Mouse (Mus musculus) hindbrain, embryonic 12.5 days (tissue): Measurements from ENCODE around the gene Plscr1. TPM values are rescaled to one million over a fixed set of nuclear protein-coding genes. Genes with fewer than 3 reads are reported as not detected.

ENCODE experiments used
- ATAC-seq: fragments of 200-750 bp; cut with Nextera tagmentation; 2 replicates; pipeline ENCODE4 v1.8.0; 2017; ENCODE audit warnings: moderate TSS enrichment; ENCODE audit not compliant: low FRiP score
- H3K27ac ChIP-seq: fragments of 300-500 bp; sonication (generic); 2 replicates; pipeline ENCODE4 v1.5.1; 2016; ENCODE audit warnings: mild to moderate bottlenecking
- H3K27me3 ChIP-seq: fragments of 300-500 bp; sonication (generic); 2 replicates; pipeline ENCODE4 v1.6.1; 2016; ENCODE audit warnings: mild to moderate bottlenecking
- H3K36me3 ChIP-seq: fragments of 300-500 bp; sonication (generic); 2 replicates; pipeline ENCODE4 v1.6.1; 2016; ENCODE audit warnings: mild to moderate bottlenecking
- H3K4me1 ChIP-seq: fragments of 300-500 bp; sonication (generic); 2 replicates; pipeline ENCODE4 v1.6.1; 2016
- H3K4me2 ChIP-seq: fragments of 300-500 bp; sonication (generic); replicated peaks from 2 replicates; pipeline ENCODE4 v1.6.1; 2016; ENCODE audit warnings: mild to moderate bottlenecking
- H3K4me3 ChIP-seq: fragments of 300-500 bp; sonication (generic); 2 replicates; pipeline ENCODE4 v1.5.1; 2016; ENCODE audit warnings: mild to moderate bottlenecking
- H3K9ac ChIP-seq: fragments of 300-500 bp; sonication (generic); 2 replicates; pipeline ENCODE4 v1.6.1; 2016; ENCODE audit warnings: mild to moderate bottlenecking, moderate library complexity
- H3K9me3 ChIP-seq: fragments of 300-500 bp; sonication (generic); replicated peaks from 2 replicates; pipeline ENCODE4 v1.6.1; 2016; ENCODE audit warnings: mild to moderate bottlenecking
- WGBS: fragments of 180-500 bp; shearing (Covaris S2); methylation state at CpG from one replicate; pipeline ENCODE4 v1.1.7; 2016; 5-methylcytosine and 5-hydroxymethylcytosine counted together
- polyA plus RNA-seq: library from polyadenylated mRNA; unstranded; fragments of >200 nt; fragmentation: Nextera tagmentation; extraction: Ambion mirVana; gene quantifications from 2 replicates; pipeline ENCODE4 v1.2.1, GENCODE M21; 2016

The Plscr1 gene
- polyA plus RNA-seq, 1 experiment from 2014 or later, result 20.8 TPM

GRCm38 (mm10) chr9:92226795-92227194 lies 22.8 kb upstream of the Plscr1 start:
- no peak overlapping the region for H3K4me2 ChIP-seq
- H3K36me3 ChIP-seq, result no peaks in the 10 kb centered on the region
- no peaks in the 10 kb centered on the region for H3K9me3 ChIP-seq
- no peak overlapping the region for H3K9ac ChIP-seq
- H3K4me1 ChIP-seq, result no peaks in the 10 kb centered on the region
- no peak for ATAC-seq
- 92% methylated on average over 3 of the region's 3 CpGs for WGBS
- H3K4me3 ChIP-seq, result no peak overlapping the region
- no peak overlapping the region for H3K27ac ChIP-seq
- H3K27me3 ChIP-seq, result no peaks in the 10 kb centered on the region

- Histone ChIP-seq H3K4me2 (no peak overlapping the region), H3K9ac (no peak overlapping the region), H3K4me1 (no peaks in the 10 kb centered on the region), H3K9me3 (no peaks in the 10 kb centered on the region), H3K4me3 (no peak overlapping the region), H3K36me3 (no peaks in the 10 kb centered on the region), H3K27ac (no peak overlapping the region), H3K27me3 (no peaks in the 10 kb centered on the region)
- WGBS, result 89% methylated on average over 16 of the region's 16 CpGs
- ATAC-seq, result no peak
These were observed 20.4 kb upstream of the Plscr1 start for GRCm38 (mm10) chr9:92228867-92229832.

GRCm38 (mm10) chr9:92229833-92230205 lies 19.7 kb upstream of the Plscr1 start:
- no peak overlapping the region for H3K9ac ChIP-seq
- no peaks in the 10 kb centered on the region for H3K27me3 ChIP-seq
- no peaks in the 10 kb centered on the region for H3K9me3 ChIP-seq
- H3K4me1 ChIP-seq, result no peaks in the 10 kb centered on the region
- WGBS, result 75% methylated on average over 2 of the region's 2 CpGs
- no peak overlapping the region for H3K4me2 ChIP-seq
- H3K27ac ChIP-seq, result no peak overlapping the region
- no peak overlapping the region for H3K4me3 ChIP-seq
- no peaks in the 10 kb centered on the region for H3K36me3 ChIP-seq
- ATAC-seq, result no peak

- Histone ChIP-seq H3K36me3 (no peaks in the 10 kb centered on the region), H3K4me3 (no peak overlapping the region), H3K9ac (no peak overlapping the region), H3K9me3 (no peaks in the 10 kb centered on the region), H3K27ac (no peak overlapping the region), H3K4me2 (no peak overlapping the region), H3K4me1 (no peaks in the 10 kb centered on the region), H3K27me3 (no peaks in the 10 kb centered on the region)
- 89% methylated on average over 11 of the region's 11 CpGs for WGBS
- no peak for ATAC-seq
These were observed 14.6 kb upstream of the Plscr1 start for GRCm38 (mm10) chr9:92234901-92235458.

- H3K27ac ChIP-seq, result no peak overlapping the region
- 0 out of 2 replicates have a peak, but pooled peaks cover 7% of the 10 kb centered on the region for H3K4me1 ChIP-seq
- WGBS, result 85% methylated on average over 7 of the region's 7 CpGs
- no peaks in the 10 kb centered on the region for H3K27me3 ChIP-seq
- H3K4me3 ChIP-seq, result no peak overlapping the region
- ATAC-seq, result no peak
- no peaks in the 10 kb centered on the region for H3K9me3 ChIP-seq
- no peak overlapping the region for H3K9ac ChIP-seq
- H3K36me3 ChIP-seq, result no peaks in the 10 kb centered on the region
- H3K4me2 ChIP-seq, result no peak overlapping the region
These were observed 640 bp upstream of the Plscr1 start for GRCm38 (mm10) chr9:92248773-92249446.

GRCm38 (mm10) chr9:92249987-92250772 lies 630 bp downstream of the Plscr1 start:
- Histone ChIP-seq H3K9me3 (no peaks in the 10 kb centered on the region), H3K27me3 (no peaks in the 10 kb centered on the region), H3K4me3 (peak overlapping the region; percentile 63), H3K4me1 (0 out of 2 replicates have a peak, but pooled peaks cover 7% of the 10 kb centered on the region), H3K4me2 (peak overlapping the region; percentile 77), H3K36me3 (no peaks in the 10 kb centered on the region), H3K27ac (peak overlapping the region; percentile 81), H3K9ac (peak overlapping the region; percentile 69)
- WGBS, result under 1% methylated on average over 40 of the region's 40 CpGs
- ATAC-seq, result peak; percentile 92

- no peak for ATAC-seq
- Histone ChIP-seq H3K4me2 (no peak overlapping the region), H3K36me3 (no peaks in the 10 kb centered on the region), H3K4me3 (no peak overlapping the region), H3K4me1 (0 out of 2 replicates have a peak, but pooled peaks cover 7% of the 10 kb centered on the region), H3K27ac (no peak overlapping the region), H3K27me3 (no peaks in the 10 kb centered on the region), H3K9me3 (no peaks in the 10 kb centered on the region), H3K9ac (no peak overlapping the region)
- 87% methylated on average over 5 of the region's 5 CpGs for WGBS
These were observed 3.2 kb downstream of the Plscr1 start for GRCm38 (mm10) chr9:92252718-92253117.

- Histone ChIP-seq H3K4me1 (0 out of 2 replicates have a peak, but pooled peaks cover 7% of the 10 kb centered on the region), H3K9me3 (no peaks in the 10 kb centered on the region), H3K4me3 (no peak overlapping the region), H3K36me3 (no peaks in the 10 kb centered on the region), H3K27me3 (no peaks in the 10 kb centered on the region), H3K27ac (no peak overlapping the region), H3K4me2 (no peak overlapping the region), H3K9ac (no peak overlapping the region)
- 93% methylated on average over 10 of the region's 10 CpGs for WGBS
- no peak for ATAC-seq
These were observed 4.2 kb downstream of the Plscr1 start for GRCm38 (mm10) chr9:92253585-92254321.

GRCm38 (mm10) chr9:92260481-92261159 lies 11.1 kb downstream of the Plscr1 start:
- no peak for ATAC-seq
- H3K27me3 ChIP-seq, result no peaks in the 10 kb centered on the region
- WGBS, result 88% methylated on average over 7 of the region's 7 CpGs

GRCm38 (mm10) chr9:92265719-92266118 lies 16.2 kb downstream of the Plscr1 start:
- Histone ChIP-seq H3K4me2 (no peak overlapping the region), H3K9ac (no peak overlapping the region), H3K27ac (no peak overlapping the region), H3K36me3 (no peaks in the 10 kb centered on the region), H3K27me3 (no peaks in the 10 kb centered on the region), H3K4me1 (no peaks in the 10 kb centered on the region), H3K9me3 (no peaks in the 10 kb centered on the region), H3K4me3 (no peak overlapping the region)
- ATAC-seq, result no peak
- 92% methylated on average over 4 of the region's 4 CpGs for WGBS

More at GRCm38 (mm10) chr9:92260481-92261159, 11.1 kb downstream of the Plscr1 start:
- Histone ChIP-seq H3K4me1 (no peaks in the 10 kb centered on the region), H3K9ac (no peak overlapping the region), H3K27ac (no peak overlapping the region), H3K4me3 (no peak overlapping the region), H3K4me2 (no peak overlapping the region), H3K9me3 (no peaks in the 10 kb centered on the region), H3K36me3 (no peaks in the 10 kb centered on the region)
